17 mouse cellular contexts compared by ENCODE assay signal in genomic region chr6:97200437-97200836, GRCm38 (mm10). TPM values are rescaled to one million over a fixed set of nuclear protein-coding genes. Genes with fewer than 3 reads are reported as not detected.
"Had no signal": no experiment of that assay in that cellular context is flagged by ENCODE, and none has a peak within 500 bp of the region (broad histone marks: within the 10 kb centered on the region; RNA-seq: fewer than 3 reads in every experiment).

No protein-coding gene starts in this region.

- DNase-seq: kidney, adult 2 months; kidney, postnatal 25 days; lung, adult 18-20 months; lung, postnatal 4 days; retina, postnatal 1 day; thymus, adult 18-20 months; thymus, postnatal 14 days had no signal

- H3K27ac ChIP-seq: kidney, embryonic 15.5 days; limb, embryonic 15.5 days; liver, embryonic 12.5 days; midbrain, embryonic 10.5 days; midbrain, embryonic 15.5 days; neural tube, embryonic 13.5 days had no signal

- H3K9ac ChIP-seq: kidney, embryonic 15.5 days; limb, embryonic 15.5 days; liver, embryonic 12.5 days; midbrain, embryonic 15.5 days; neural tube, embryonic 13.5 days had no signal

- H3K4me2 ChIP-seq: kidney, embryonic 15.5 days; limb, embryonic 15.5 days; liver, embryonic 12.5 days; midbrain, embryonic 15.5 days; neural tube, embryonic 13.5 days had no signal

- H3K27me3 ChIP-seq: kidney, embryonic 15.5 days; limb, embryonic 15.5 days; liver, embryonic 12.5 days; midbrain, embryonic 15.5 days; neural tube, embryonic 13.5 days had no signal

- H3K4me3 ChIP-seq: kidney, embryonic 15.5 days; limb, embryonic 15.5 days; liver, embryonic 12.5 days; midbrain, embryonic 10.5 days; midbrain, embryonic 15.5 days; neural tube, embryonic 13.5 days had no signal

- H3K9me3 ChIP-seq: kidney, embryonic 15.5 days; limb, embryonic 15.5 days; liver, embryonic 12.5 days; midbrain, embryonic 10.5 days; midbrain, embryonic 15.5 days; neural tube, embryonic 13.5 days had no signal

RNA-seq across cellular contexts. Expression of gene Lmod3, which starts 52.1 kb away (rescaled TPM):
- total RNA-seq: layer of hippocampus, adult 18-20 months; left cerebral cortex, adult 18-20 months; megakaryocyte, adult 5-6 weeks had no signal
- polyA plus RNA-seq: midbrain, embryonic 10.5 days; midbrain, embryonic 15.5 days; spleen, adult 2 months had no signal
